Mouse (Mus musculus) heart, postnatal 4 days (tissue): Measurements from ENCODE around the gene Arnt2. TPM values are rescaled to one million over a fixed set of nuclear protein-coding genes. Genes with fewer than 3 reads are reported as not detected.

Source experiments
- DNase-seq: peaks from one replicate; pipeline ENCODE4 v3.0.0; 2021
- total RNA-seq, 2 experiments: library from RNA; stranded (reverse); gene quantifications; 2 replicates each; pipeline ENCODE4 v1.2.3; 2021

Arnt2 gene
- total RNA-seq, 2 experiments from 2014 or later = 1.5 to 1.7 TPM

DNA sequence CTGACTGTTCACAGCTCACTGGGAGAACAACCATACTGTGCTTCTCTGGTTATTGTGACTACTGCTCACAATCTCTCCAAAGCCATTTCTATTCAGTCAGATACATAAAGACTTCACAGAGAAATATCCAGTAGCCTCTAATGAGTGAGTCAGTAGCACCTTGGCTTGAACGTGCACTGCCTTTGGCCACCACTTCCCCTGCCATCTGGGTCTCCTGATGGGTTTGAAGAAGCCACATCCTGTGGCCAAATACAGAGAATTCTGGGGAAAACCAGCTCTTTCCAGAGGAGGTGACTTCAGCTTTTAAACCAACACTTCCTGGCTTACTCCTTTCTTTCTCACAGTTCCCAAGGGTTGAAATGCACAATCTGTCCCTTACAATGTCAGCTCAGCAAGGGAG lies 69.0 kb downstream of the Arnt2 start:
- no peak for DNase-seq

DNA sequence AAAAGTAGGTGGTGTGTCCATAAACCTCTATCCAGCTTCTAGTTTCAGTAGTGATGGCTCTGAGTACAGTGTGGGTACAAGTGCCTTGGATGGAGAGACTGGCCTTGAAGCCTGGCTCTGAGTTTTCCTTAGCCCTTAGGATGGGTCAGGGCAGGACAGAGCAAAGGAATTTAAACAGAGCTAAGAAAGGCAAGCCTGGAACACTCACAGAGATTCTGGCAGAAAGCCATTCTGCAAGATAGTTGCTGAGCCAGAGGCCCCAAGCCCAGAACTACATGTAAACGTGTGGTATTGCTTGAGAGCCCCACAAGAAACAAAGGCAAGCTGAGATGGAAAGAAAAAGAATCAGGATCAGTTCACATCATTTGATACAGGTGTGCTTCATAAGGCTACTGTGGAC lies 70.8 kb downstream of the Arnt2 start:
- DNase-seq = peak; percentile 35

DNA sequence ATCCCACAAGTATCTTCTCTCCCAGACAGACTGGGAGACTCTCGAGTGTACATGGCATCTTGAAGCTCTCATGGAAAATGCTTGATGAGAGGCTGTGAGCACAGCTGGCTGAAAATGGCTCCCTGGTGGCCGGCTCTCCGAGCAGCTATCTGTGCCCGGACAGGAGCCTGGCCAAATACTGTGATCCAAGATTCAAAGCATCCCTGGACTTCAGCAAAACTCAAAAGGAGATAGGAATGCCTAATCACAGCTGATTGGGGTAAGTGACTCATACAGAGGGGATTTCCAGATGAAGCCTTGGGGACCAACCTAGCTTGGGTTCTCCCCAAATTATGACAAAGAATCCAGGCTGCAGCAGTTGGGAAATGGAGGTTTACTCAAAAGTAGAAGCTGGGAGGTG lies 72.2 kb downstream of the Arnt2 start:
- DNase-seq = peak; percentile 61

DNA sequence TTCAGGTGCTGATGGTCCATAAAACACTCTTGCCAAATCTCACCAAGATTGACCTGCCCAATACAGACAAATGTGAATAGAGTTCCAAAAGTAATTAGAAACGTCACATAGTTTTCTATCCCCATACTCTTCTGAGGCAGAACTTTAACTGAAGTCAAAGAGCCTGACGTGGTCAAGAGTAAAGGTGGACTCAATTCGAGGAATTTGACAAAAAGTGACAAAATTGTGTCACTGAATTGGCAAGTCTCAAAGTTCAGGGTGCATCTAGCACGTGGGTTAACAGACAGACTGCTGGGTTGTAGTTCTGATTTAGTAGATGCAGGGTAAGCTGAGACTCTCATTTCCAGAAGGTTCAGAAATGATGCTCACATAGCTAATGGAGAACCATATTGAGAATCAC lies 73.1 kb downstream of the Arnt2 start:
- DNase-seq = no peak

DNA sequence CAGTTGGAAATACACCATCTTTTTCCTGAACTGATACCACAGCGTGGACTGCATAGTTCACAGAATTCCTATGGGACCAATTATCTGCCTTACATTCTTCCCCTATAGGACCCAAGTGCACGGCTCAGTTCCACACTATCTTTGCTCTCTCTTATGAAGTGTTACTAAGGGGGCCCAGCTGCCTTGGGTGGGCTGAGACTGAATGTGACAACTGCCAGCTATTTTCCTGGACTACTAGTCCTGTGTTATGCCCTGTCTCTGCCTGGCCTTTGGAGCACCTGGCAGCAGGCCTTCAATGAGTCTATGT lies 73.4 kb downstream of the Arnt2 start:
- DNase-seq = peak; percentile 11

DNA sequence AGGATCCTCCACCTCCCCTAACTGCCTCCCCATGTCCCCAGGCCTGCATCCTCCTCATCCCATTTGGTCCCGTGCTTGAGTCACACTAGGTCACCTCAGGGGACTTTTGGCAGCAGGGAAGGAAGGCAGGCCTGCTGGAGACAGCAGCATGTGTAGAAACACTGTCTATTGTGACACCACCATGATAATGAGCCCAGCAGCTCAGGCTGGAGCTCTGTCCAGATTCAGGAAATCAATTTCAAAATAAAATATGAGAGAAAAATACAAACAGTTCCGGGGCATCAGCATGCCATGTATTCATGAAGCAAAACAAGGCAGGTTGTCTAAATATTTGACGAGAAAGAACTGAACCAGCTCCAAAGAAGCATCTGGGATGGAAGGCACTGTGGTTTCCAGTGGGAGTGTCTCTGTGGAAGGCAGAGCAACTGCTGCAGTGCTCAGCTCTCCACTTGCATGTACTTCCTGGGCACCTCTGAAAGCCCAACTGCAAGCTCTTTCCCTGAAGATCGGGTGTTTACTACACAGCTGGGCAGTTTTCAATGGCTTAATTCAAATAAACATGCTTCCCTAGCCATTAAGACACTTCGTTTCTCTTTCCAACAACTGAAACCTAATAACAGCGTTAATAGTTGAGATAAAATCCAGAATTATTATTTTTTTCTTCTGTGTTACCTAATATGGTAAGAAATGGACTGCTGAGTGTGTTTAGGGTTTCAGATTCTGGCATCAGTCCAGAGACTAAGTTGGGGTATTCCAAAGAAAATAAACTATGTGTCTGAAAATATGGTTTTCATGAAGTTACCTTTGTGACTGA lies 74.0 kb downstream of the Arnt2 start:
- no peak for DNase-seq

DNA sequence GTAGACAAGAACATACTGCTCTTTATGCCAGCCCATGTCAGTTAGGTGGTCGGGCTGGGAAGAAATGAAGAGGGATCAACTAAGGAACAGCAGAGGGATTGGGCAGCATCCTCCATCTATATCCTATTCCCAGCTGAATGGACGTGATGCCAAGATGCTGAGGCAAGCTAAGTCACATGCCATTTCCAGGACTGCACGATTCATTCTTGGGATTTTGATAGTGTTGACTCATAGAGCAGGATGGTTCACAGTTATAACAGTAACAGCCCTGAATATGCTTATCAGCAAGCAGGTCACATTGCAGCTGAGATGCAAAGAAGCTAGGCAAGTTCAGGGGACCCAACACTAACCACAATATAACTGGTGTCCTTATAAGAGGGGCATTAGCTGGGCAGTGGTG lies 76.0 kb downstream of the Arnt2 start:
- DNase-seq = no peak

DNA sequence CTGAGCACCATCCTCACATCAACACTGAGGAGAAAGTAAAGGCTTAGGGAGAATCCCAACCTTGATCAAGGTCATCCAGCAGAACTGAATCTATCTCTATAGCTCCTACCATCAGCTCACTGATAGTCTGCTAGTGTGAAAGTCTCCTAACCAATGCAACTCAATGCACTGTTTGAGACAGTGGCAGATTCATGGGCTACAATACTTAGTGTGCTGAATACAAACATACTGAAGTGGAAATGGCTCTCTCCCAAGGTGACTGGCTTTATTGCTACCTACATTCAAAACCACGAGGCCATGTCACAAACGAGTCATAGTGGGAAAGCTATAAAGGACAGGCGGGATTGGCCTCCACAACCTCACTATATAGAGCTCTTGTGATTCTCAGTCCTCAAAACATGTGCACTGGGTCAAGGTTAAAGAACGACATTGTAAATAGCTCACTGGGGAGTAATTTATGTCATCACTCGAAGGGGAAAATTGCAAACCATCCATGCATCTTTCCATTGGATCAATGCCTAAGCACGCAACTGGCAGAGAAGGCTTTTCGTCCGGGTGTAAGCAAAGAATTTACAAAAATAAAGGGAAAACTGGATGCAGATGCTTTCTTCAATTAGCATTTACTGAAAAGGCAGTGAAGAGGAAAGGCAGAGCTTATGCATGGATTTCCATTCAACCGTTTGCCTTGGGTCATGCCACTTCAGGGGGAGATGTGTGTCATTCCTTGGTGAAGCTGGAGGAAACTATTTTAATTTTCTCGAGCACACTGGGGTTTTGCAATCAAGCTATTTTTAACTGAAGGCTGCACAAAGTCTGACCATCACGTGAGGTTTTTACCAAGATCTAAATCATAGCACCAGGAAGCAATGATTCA lies 77.4 kb downstream of the Arnt2 start:
- DNase-seq = no peak

DNA sequence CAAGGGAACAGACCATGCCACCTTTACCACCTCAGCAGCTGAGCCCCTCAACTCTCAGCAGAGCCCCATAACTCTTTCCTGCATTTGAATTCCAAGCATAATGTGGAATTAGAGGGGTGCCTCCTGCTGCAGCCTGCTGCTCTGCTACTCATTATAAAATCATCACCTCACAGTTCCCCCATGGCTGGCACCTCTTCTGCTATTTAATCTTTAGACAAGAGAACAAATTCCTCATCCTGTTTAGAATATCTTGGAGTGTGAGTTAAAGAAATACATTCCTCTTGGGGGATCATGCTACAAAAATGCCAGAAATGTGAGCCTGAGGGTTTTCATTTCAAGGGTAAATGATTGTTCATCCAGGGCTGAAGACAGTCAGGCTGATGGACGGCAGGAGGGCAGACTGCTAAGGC lies 80.8 kb downstream of the Arnt2 start:
- no peak for DNase-seq

- peak; percentile 38 for DNase-seq
Observed at GRCm38 (mm10) chr7:84328770-84329169, 81.2 kb downstream of the Arnt2 start.

DNA sequence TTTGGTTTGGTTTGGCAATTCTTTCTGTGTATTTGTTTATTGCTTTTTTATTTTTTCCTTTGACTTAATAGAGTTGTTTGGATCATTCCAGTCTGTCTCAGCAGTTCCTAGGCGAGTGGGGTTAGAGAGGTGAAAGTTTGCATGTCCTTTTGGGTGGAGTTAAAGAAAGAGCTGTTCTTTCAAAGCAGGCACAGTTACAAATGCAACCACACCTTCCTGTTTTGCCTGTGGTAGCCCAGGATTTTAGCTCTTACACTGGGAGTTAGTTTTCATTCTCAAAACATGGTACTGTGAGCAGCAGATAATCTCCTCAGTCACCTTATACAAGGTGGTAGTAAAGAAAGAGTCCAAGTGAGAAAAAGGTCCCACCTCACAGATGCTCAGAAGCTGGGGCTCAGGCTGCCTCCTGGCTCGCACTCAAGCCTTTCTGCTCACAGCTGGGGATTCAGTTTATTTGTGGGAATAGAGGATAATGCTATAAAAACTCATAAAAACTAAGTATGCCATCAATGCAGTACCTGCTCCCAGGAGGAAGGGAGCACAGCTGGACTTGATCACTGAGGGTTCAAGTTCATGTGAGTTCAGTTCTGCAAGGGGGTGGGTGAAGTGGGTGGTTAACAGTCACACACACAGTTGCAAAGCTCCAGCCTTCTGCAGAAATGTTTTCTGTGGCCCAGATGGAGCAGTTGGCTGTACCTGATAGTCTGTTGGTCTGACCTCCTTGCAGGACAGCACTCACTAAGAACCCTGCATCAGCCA lies 84.2 kb downstream of the Arnt2 start:
- no peak for DNase-seq

GRCm38 (mm10) chr7:84321542-84321941 lies 88.4 kb downstream of the Arnt2 start:
- DNase-seq = no peak

GRCm38 (mm10) chr7:84315353-84316003 lies 94.5 kb downstream of the Arnt2 start:
- peak; percentile 50 for DNase-seq

GRCm38 (mm10) chr7:84314742-84315141 lies 95.2 kb downstream of the Arnt2 start:
- no peak for DNase-seq

DNA sequence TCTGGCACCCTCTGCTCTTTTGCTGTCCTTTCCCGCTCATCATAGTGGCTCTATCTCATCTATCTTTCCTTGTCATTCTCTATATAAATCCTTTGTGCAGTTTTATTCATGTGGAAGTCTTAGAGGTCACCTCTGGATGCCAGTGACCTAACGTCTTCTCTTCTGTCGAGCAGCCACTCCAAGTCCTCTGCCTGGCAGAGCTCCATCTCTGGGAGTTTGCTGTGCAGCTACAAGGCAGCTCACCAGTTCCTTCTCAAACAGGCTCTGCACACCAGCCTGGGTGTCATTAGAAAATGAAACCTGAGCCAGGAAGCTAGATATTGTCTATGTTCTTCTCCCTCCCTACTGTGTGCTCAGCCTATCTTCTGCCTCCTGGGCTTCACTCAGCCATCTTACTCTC lies 98.4 kb downstream of the Arnt2 start:
- peak; percentile 39 for DNase-seq

GRCm38 (mm10) chr7:84310909-84311311 lies 99.1 kb downstream of the Arnt2 start:
- peak; percentile 49 for DNase-seq

DNA sequence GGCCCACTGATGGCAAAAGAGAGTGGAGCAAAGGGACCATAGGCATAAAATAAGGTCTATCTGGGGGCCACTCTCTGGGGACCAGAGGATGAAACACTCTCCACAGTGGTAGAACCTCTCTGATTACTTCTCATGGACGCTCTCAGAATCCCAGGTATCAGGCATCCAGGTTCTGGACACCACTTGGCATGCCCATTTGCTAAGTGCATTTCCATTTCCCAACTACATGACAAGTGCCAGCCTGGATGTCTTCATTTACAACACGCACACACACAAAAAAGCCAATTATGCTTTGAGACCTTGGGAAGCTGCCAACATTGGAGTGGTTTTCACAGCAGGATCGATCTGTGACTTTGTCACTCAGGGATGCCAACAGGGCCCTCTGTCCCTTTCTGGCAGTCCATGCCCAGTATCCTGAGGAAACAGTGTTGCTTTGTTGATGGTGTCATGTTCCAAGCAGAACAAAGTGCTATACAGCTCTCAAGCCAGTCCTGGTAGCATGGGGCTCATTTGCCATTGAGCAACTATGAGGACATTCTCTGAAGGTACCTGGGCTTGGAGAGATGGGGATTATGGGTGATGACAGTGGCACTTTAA lies 102.5 kb downstream of the Arnt2 start:
- no peak for DNase-seq

GRCm38 (mm10) chr7:84300261-84300660 lies 109.7 kb downstream of the Arnt2 start:
- DNase-seq = no peak

- DNase-seq = peak; percentile 18
Observed at GRCm38 (mm10) chr7:84299601-84300000, 110.4 kb downstream of the Arnt2 start.

GRCm38 (mm10) chr7:84293054-84293453 lies 116.9 kb downstream of the Arnt2 start:
- DNase-seq = peak; percentile 47

DNA sequence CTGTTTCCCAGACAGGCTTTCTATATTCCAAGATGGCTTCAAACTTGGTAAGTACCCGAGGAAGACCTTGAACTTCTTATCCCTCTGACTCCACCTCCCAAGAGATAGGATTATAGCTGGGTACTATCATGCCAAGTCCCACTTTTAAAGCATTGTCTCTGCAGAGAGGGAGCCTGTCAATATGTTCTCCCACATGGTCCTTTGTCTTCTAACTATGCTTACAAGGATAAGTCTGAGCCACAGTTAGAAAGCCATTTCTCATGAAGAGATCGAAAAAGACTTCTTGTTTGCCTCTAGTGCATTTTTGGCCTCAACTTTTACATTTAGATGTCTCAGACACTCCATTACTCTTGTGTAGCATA lies 122.8 kb downstream of the Arnt2 start:
- no peak for DNase-seq

- DNase-seq = no peak
Observed at GRCm38 (mm10) chr7:84286526-84287225, 123.3 kb downstream of the Arnt2 start.
